Mouse (Mus musculus): ENCODE data around the gene F11r.
"Not testable (repeated sequence)": the region's sequence is repeated elsewhere in the genome, so short reads cannot be mapped to it uniquely, and the experiment has no call there.

The F11r gene

GRCm38 (mm10) chr1:171470896-171471295 is 33.6 kb downstream of the F11r start:
- DNase-seq (ENCODE audit: low spot score), result peak; percentile 61

- DNase-seq (ENCODE audit: low spot score), result no peak
These were observed 34.1 kb downstream of the F11r start for GRCm38 (mm10) chr1:171471452-171471851.

GRCm38 (mm10) chr1:171471941-171472340 is 34.6 kb downstream of the F11r start:
- DNase-seq (ENCODE audit: low spot score), result not testable (repeated sequence)

GRCm38 (mm10) chr1:171473506-171473905 is 36.2 kb downstream of the F11r start:
- DNase-seq (ENCODE audit: low spot score), result no peak

GRCm38 (mm10) chr1:171473920-171474640 is 36.7 kb downstream of the F11r start:
- no peak for DNase-seq (ENCODE audit: low spot score)

- no peak for DNase-seq (ENCODE audit: low spot score)
These were observed 39.8 kb downstream of the F11r start for GRCm38 (mm10) chr1:171477123-171477522.

- peak; percentile 73 for DNase-seq (ENCODE audit: low spot score)
These were observed 40.6 kb downstream of the F11r start for GRCm38 (mm10) chr1:171477758-171478545.

- DNase-seq (ENCODE audit: low spot score), result peak; percentile 82
These were observed 41.6 kb downstream of the F11r start for GRCm38 (mm10) chr1:171478968-171479367.

GRCm38 (mm10) chr1:171494241-171494640 is 56.9 kb downstream of the F11r start:
- no peak for DNase-seq (ENCODE audit: low spot score)

- DNase-seq (ENCODE audit: low spot score), result no peak
These were observed 58.0 kb downstream of the F11r start for GRCm38 (mm10) chr1:171495371-171495770.

GRCm38 (mm10) chr1:171499856-171500255 is 62.5 kb downstream of the F11r start:
- no peak for DNase-seq (ENCODE audit: low spot score)

GRCm38 (mm10) chr1:171501016-171501610 is 63.8 kb downstream of the F11r start:
- no peak for DNase-seq (ENCODE audit: low spot score)

GRCm38 (mm10) chr1:171501636-171502080 is 64.3 kb downstream of the F11r start:
- DNase-seq (ENCODE audit: low spot score), result peak; percentile 29

- peak; percentile 55 for DNase-seq (ENCODE audit: low spot score)
These were observed 65.3 kb downstream of the F11r start for GRCm38 (mm10) chr1:171502388-171503249.

GRCm38 (mm10) chr1:171503250-171503591 is 65.9 kb downstream of the F11r start, which contains the start of gene Alyref2:
Gene Alyref2, plus strand, starts transcription at chr1:171503478.
- peak; percentile 95 for DNase-seq (ENCODE audit: low spot score)

- DNase-seq (ENCODE audit: low spot score), result peak; percentile 68
These were observed 66.4 kb downstream of the F11r start for GRCm38 (mm10) chr1:171503592-171504291.

- DNase-seq (ENCODE audit: low spot score), result no peak
These were observed 67.3 kb downstream of the F11r start for GRCm38 (mm10) chr1:171504586-171504985.

- DNase-seq (ENCODE audit: low spot score), result no peak
These were observed 75.9 kb downstream of the F11r start for GRCm38 (mm10) chr1:171513234-171513633.

- DNase-seq (ENCODE audit: low spot score), result no peak
These were observed 76.4 kb downstream of the F11r start for GRCm38 (mm10) chr1:171513760-171514159.

Measured in lung, postnatal 25 days (tissue).